Mouse (Mus musculus) bone marrow macrophage, adult 2 months (primary cell): Measurements from ENCODE around the gene A530064D06Rik. TPM values are rescaled to one million over a fixed set of nuclear protein-coding genes. Genes with fewer than 3 reads are reported as not detected.
"Not testable (repeated sequence)": the region's sequence is repeated elsewhere in the genome, so short reads cannot be mapped to it uniquely, and the experiment has no call there.

ENCODE experiments used
- H3K27ac ChIP-seq: 2 replicates; pipeline ENCODE4 v1.5.1; 2012; ENCODE audit warnings: low read depth, low read length; ENCODE audit not compliant: insufficient read depth
- H3K4me1 ChIP-seq: 2 replicates; pipeline ENCODE4 v1.6.1; 2012; ENCODE audit warnings: low read length; ENCODE audit not compliant: control insufficient read depth, insufficient read depth
- H3K4me3 ChIP-seq: 2 replicates; pipeline ENCODE4 v1.5.1; 2012; ENCODE audit warnings: mild to moderate bottlenecking, low read length, moderate library complexity; ENCODE audit not compliant: insufficient read depth
- CTCF ChIP-seq: IDR thresholded peaks from 2 replicates; pipeline ENCODE4 v1.5.1; 2012; ENCODE audit warnings: low read depth, mild to moderate bottlenecking, low read length, moderate library complexity
- POLR2A ChIP-seq: IDR thresholded peaks from 2 replicates; pipeline ENCODE4 v1.6.1; 2012; ENCODE audit warnings: mild to moderate bottlenecking, low read depth, low read length, borderline replicate concordance
- polyA plus RNA-seq: library from polyadenylated mRNA; stranded (reverse); fragments of >200 nt; gene quantifications from 2 replicates; pipeline ENCODE4 v1.2.4, GENCODE M21; 2012; ENCODE audit not compliant: missing spikeins, insufficient read depth, insufficient read length

Gene A530064D06Rik
- 11.0 and 14.9 TPM in 2 replicates for polyA plus RNA-seq

- H3K27ac ChIP-seq, H3K4me3 ChIP-seq, H3K4me1 ChIP-seq: not testable (repeated sequence)
Observed at GRCm38 (mm10) chr17:48167103-48167502, at the start of gene A530064D06Rik. TSS of gene A530064D06Rik (minus strand) at chr17:48167275.

- TF ChIP-seq POLR2A = no peak
- no peak for TF ChIP-seq CTCF
- H3K27ac ChIP-seq = no peak overlapping the region
- no peaks in the 10 kb centered on the region for H3K4me1 ChIP-seq
- H3K4me3 ChIP-seq = no peak overlapping the region
Observed at GRCm38 (mm10) chr17:48215429-48215828, 48.4 kb upstream of the A530064D06Rik start.

GRCm38 (mm10) chr17:48213511-48213910, 46.4 kb upstream of the A530064D06Rik start:
- Histone ChIP-seq H3K27ac (no peak overlapping the region), H3K4me1 (no peaks in the 10 kb centered on the region), H3K4me3 (no peak overlapping the region)
- no peak for TF ChIP-seq CTCF
- no peak for TF ChIP-seq POLR2A

GRCm38 (mm10) chr17:48212596-48212995, 45.5 kb upstream of the A530064D06Rik start:
- Histone ChIP-seq H3K4me3 (no peak overlapping the region), H3K4me1 (no peaks in the 10 kb centered on the region), H3K27ac (no peak overlapping the region)
- TF ChIP-seq POLR2A (no peak), CTCF (no peak)

GRCm38 (mm10) chr17:48203086-48203485, 36.0 kb upstream of the A530064D06Rik start:
- TF ChIP-seq POLR2A (no peak), CTCF (no peak)
- H3K4me3 ChIP-seq = no peak overlapping the region
- H3K4me1 ChIP-seq = no peaks in the 10 kb centered on the region
- no peak overlapping the region for H3K27ac ChIP-seq

GRCm38 (mm10) chr17:48192366-48192765, 25.3 kb upstream of the A530064D06Rik start:
- Histone ChIP-seq H3K4me1 (no peaks in the 10 kb centered on the region), H3K27ac (no peak overlapping the region), H3K4me3 (no peak overlapping the region)
- no peak for TF ChIP-seq POLR2A
- no peak for TF ChIP-seq CTCF

- Histone ChIP-seq H3K4me1 (peaks cover 2% of the 10 kb centered on the region; the same call in 1 of the 2 replicates), H3K4me3 (no peak overlapping the region), H3K27ac (no peak overlapping the region)
- TF ChIP-seq CTCF (no peak), POLR2A (no peak)
Observed at GRCm38 (mm10) chr17:48185252-48185651, 18.2 kb upstream of the A530064D06Rik start.

- TF ChIP-seq CTCF (no peak), POLR2A (no peak)
- Histone ChIP-seq H3K4me3 (no peak overlapping the region), H3K27ac (no peak overlapping the region), H3K4me1 (no peaks in the 10 kb centered on the region)
Observed at GRCm38 (mm10) chr17:48157382-48158076, 9.5 kb downstream of the A530064D06Rik start.

- no peak within 1 kb of the TSS for H3K4me3 ChIP-seq
- H3K27ac ChIP-seq = no peak within 1 kb of the TSS
- no peaks in the 10 kb centered on the region for H3K4me1 ChIP-seq
- TF ChIP-seq POLR2A = no peak
- TF ChIP-seq CTCF = no peak
Observed at GRCm38 (mm10) chr17:48146120-48146519, 21.0 kb downstream of the A530064D06Rik start, which contains the start of gene 9830107B12Rik. TSS of gene 9830107B12Rik (minus strand) at chr17:48146268.

GRCm38 (mm10) chr17:48132810-48133209, 34.3 kb downstream of the A530064D06Rik start:
- H3K27ac ChIP-seq = no peak overlapping the region
- H3K4me3 ChIP-seq = no peak overlapping the region
- TF ChIP-seq POLR2A (no peak), CTCF (no peak)
- H3K4me1 ChIP-seq = no peaks in the 10 kb centered on the region
